Mouse (Mus musculus): Measurements from ENCODE around the gene Crmp1. TPM values are rescaled to one million over a fixed set of nuclear protein-coding genes. Genes with fewer than 3 reads are reported as not detected.

Gene Crmp1
- polyA plus RNA-seq, 1 experiment, result 194 TPM

DNA sequence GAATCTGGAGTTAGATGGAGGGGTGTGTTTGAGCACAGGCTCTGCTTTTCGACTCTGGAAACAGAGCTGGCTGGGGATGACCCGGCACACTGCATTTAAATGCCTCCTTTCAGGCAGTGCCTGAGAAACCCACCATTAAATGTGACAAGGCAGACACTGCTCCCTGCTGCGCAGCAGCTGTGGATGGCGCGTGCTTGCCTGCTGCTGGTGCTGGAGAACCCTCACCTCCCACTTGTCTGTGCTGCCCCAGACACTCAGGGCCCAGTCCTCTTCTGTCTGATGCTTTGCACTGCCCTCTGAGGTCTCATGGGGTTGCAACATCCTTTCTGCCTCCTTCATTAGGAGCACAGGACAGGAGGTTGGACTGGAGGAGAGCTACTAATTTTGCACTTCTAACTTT, 20.0 kb downstream of the Crmp1 start:
- Histone ChIP-seq H3K27ac (ENCODE audit: insufficient read depth, low read length) (no peak overlapping the region; the same call in 1 of the 2 replicates), H3K4me1 (ENCODE audit: control insufficient read depth, insufficient read depth, low read length) (peaks cover 28% of the 10 kb centered on the region)
- TF ChIP-seq POLR2A (IDR thresholded peaks at IDR 0.05; ENCODE audit: extremely low read depth, insufficient read depth, low read length) (no peak), CTCF (IDR thresholded peaks at IDR 0.05; ENCODE audit: extremely low read depth, insufficient read depth, low read length) (no peak)

DNA sequence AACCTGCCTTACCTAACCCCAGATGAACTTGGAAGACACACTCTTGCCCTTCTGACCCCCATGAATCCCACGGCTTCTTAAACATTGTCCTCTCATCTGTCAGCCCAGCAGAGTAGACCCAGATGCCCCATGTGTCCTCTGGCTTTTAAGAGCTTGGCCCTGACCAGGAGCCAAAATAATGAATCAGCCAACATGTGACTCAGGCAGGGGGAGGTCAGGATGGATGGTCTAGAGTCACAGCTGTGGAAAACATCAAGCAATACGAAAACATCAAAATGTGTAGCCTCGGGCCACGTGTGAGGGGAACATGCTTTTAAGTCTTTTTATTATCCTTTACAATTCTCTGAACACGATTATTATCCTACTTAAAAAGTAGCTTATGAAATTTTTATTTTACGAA, 22.1 kb downstream of the Crmp1 start:
- H3K4me3 ChIP-seq (ENCODE audit: insufficient read depth, low read length), result no peak overlapping the region
- TF ChIP-seq POLR2A (IDR thresholded peaks at IDR 0.05; ENCODE audit: extremely low read depth, insufficient read depth, low read length), result no peak
- TF ChIP-seq CTCF (IDR thresholded peaks at IDR 0.05; ENCODE audit: extremely low read depth, insufficient read depth, low read length), result no peak
- H3K4me1 ChIP-seq (ENCODE audit: control insufficient read depth, insufficient read depth, low read length), result peaks cover 21% of the 10 kb centered on the region
- no peak overlapping the region for H3K27ac ChIP-seq (ENCODE audit: insufficient read depth, low read length)

More for the DNA sequence above, 20.0 kb downstream of the Crmp1 start:
- no peak overlapping the region for H3K4me3 ChIP-seq (ENCODE audit: insufficient read depth, low read length)

DNA sequence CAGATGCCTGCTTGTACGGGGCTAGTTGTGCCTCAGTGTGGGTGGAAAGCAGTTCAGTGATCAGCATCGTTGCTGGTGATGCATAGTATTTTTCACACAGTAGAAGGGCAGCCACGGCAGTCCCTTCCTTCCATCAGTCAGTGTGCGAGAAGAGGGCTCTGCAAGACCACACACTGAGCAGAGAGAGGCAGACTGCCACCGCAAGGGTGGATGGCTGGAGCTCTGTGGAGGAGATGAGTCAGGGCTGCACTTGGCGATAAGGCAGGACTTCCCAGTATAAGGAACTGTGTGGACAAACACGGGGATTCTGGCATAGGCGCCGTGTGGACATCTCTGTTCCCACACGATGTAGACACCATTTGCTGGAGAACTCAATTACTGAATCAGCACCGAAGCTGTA, 39.3 kb downstream of the Crmp1 start:
- no peak for TF ChIP-seq CTCF (IDR thresholded peaks at IDR 0.05; ENCODE audit: extremely low read depth, insufficient read depth, low read length)
- no peak for TF ChIP-seq POLR2A (IDR thresholded peaks at IDR 0.05; ENCODE audit: extremely low read depth, insufficient read depth, low read length)
- Histone ChIP-seq H3K4me1 (ENCODE audit: control insufficient read depth, insufficient read depth, low read length) (peaks cover 2% of the 10 kb centered on the region; the same call in 1 of the 2 replicates), H3K4me3 (ENCODE audit: insufficient read depth, low read length) (no peak overlapping the region), H3K27ac (ENCODE audit: insufficient read depth, low read length) (no peak overlapping the region)

DNA sequence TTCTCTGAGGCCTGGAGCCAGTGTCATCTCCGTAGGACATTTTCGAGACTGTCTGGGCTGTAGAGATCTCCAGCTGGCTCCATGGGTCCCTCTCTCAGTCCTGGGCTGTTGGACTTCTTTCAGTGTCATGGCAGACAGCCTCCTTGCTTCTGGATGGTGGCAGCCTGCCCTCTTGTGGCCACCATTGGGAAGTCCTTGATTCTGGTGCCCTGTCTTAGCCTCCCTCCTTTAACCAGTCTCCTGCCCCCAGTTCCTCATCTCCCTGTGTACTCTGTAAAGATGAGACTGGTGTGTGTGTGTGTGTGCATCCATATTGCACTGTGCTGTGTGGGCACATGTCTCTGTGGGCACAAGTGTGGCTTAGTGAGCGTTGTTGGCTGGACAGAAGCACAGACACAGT, 46.6 kb downstream of the Crmp1 start:
- TF ChIP-seq CTCF (IDR thresholded peaks at IDR 0.05; ENCODE audit: extremely low read depth, insufficient read depth, low read length), result peak; percentile 79
- TF ChIP-seq POLR2A (IDR thresholded peaks at IDR 0.05; ENCODE audit: extremely low read depth, insufficient read depth, low read length), result no peak
- H3K27ac ChIP-seq (ENCODE audit: insufficient read depth, low read length), result no peak overlapping the region
- H3K4me1 ChIP-seq (ENCODE audit: control insufficient read depth, insufficient read depth, low read length), result no peaks in the 10 kb centered on the region
- no peak overlapping the region for H3K4me3 ChIP-seq (ENCODE audit: insufficient read depth, low read length)

DNA sequence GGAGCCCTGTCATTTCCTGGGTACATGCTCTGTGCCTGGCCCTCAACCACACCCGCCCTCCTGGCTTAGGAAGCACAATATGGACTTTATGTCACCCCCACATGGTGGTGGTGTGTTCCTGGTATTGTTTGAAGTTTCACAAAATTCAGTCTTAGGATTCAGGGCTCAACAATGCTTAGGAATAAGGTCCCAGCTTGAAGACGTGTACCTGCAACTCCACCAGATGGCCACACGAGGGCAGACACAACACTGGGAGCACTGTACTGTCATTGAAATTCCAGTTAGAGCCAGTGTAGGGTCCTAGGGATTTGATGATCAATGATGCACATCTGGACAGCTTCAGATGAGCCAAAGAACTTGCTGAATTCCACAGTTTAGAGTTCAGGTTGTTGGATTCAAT, 47.5 kb downstream of the Crmp1 start:
- no peak for TF ChIP-seq POLR2A (IDR thresholded peaks at IDR 0.05; ENCODE audit: extremely low read depth, insufficient read depth, low read length)
- peak; percentile 88 for TF ChIP-seq CTCF (IDR thresholded peaks at IDR 0.05; ENCODE audit: extremely low read depth, insufficient read depth, low read length)
- Histone ChIP-seq H3K27ac (ENCODE audit: insufficient read depth, low read length) (no peak overlapping the region), H3K4me3 (ENCODE audit: insufficient read depth, low read length) (no peak overlapping the region), H3K4me1 (ENCODE audit: control insufficient read depth, insufficient read depth, low read length) (no peaks in the 10 kb centered on the region)

DNA sequence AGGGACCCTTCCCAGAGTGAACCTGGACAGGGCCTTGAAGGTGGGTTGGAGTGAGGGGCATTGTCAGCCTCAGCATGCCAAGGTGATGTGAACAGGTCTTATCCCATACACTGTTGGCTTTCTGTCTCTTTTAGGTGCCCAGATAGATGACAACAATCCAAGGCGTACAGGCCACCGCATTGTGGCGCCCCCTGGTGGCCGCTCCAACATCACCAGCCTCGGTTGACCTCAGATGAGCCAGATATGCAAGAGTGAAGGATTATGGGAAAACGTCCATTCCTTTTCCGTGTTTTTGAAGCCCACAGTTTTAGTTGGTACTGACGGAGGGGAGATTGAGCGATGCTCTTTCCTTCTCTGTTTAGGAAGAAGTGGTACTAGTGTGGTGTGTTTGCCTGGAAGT, 49.2 kb downstream of the Crmp1 start:
- TF ChIP-seq POLR2A (IDR thresholded peaks at IDR 0.05; ENCODE audit: extremely low read depth, insufficient read depth, low read length), result no peak
- peak; percentile 58 for TF ChIP-seq CTCF (IDR thresholded peaks at IDR 0.05; ENCODE audit: extremely low read depth, insufficient read depth, low read length)
- no peak overlapping the region for H3K4me3 ChIP-seq (ENCODE audit: insufficient read depth, low read length)
- no peaks in the 10 kb centered on the region for H3K4me1 ChIP-seq (ENCODE audit: control insufficient read depth, insufficient read depth, low read length)
- no peak overlapping the region for H3K27ac ChIP-seq (ENCODE audit: insufficient read depth, low read length)

DNA sequence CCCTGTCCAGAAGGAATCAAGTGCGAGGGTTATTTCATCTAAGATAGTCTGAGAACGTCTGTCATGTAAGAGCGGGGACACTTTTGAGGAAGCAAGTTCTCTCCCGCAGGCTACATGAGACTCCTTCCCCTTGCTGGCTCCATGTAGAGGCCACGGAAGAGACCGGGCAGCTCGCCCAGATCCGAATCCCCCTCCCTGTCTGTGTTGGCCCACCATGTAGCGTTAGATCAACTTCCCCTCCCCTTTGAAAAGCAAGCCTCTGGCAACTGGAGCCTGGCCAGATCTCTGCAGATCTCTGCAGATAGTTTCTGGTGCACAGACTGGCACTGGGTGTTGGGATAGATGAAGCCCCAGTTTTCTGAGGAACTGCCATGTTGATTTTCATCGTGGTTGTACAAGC, 55.0 kb downstream of the Crmp1 start:
- Histone ChIP-seq H3K4me1 (ENCODE audit: control insufficient read depth, insufficient read depth, low read length) (no peaks in the 10 kb centered on the region), H3K4me3 (ENCODE audit: insufficient read depth, low read length) (no peak overlapping the region), H3K27ac (ENCODE audit: insufficient read depth, low read length) (no peak overlapping the region)
- no peak for TF ChIP-seq POLR2A (IDR thresholded peaks at IDR 0.05; ENCODE audit: extremely low read depth, insufficient read depth, low read length)
- TF ChIP-seq CTCF (IDR thresholded peaks at IDR 0.05; ENCODE audit: extremely low read depth, insufficient read depth, low read length), result no peak

DNA sequence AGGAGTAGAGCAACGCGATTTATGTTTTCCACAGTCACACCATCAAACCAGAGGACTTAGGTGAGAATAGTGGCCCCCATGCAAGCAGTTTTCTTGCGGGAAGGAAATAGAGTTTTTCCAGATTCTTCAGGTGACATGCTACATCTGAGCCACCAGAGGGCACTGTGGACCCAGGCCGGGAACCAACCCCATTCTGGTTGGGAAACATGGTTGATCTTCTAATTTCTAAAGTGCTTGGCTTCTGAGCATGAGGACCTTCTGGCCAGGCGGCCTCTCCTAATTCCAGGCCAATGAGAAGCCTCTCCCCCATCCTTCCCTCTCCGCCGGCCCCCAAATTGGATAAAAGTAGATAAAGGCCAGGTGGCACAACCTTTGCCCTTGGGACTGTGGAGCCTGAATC, 56.6 kb downstream of the Crmp1 start:
- H3K4me3 ChIP-seq (ENCODE audit: insufficient read depth, low read length), result no peak overlapping the region
- no peak overlapping the region for H3K27ac ChIP-seq (ENCODE audit: insufficient read depth, low read length)
- TF ChIP-seq POLR2A (IDR thresholded peaks at IDR 0.05; ENCODE audit: extremely low read depth, insufficient read depth, low read length) (no peak), CTCF (IDR thresholded peaks at IDR 0.05; ENCODE audit: extremely low read depth, insufficient read depth, low read length) (peak; percentile 94)
- no peaks in the 10 kb centered on the region for H3K4me1 ChIP-seq (ENCODE audit: control insufficient read depth, insufficient read depth, low read length)

DNA sequence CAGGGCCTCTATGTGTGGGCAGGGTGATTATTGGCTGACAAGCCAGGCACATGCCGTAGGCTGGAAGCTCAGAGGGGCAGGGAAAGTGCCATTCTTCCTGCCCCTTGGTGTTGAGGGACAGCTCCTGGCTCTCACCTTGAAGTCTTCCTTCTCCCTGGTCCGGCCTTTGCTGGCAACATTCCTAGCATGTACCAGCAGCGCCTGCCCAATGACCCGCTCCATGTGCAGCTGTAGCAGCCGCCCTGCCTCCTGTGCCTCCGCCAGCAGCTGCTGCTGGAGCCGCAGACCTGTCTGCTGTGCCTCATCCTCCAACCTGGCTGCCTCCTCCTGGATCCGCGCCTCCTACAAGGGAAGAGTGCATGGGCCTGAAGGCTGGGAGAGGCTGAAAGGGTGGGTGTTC, 68.3 kb downstream of the Crmp1 start:
- H3K27ac ChIP-seq (ENCODE audit: insufficient read depth, low read length), result no peak overlapping the region
- no peaks in the 10 kb centered on the region for H3K4me1 ChIP-seq (ENCODE audit: control insufficient read depth, insufficient read depth, low read length)
- no peak for TF ChIP-seq POLR2A (IDR thresholded peaks at IDR 0.05; ENCODE audit: extremely low read depth, insufficient read depth, low read length)
- TF ChIP-seq CTCF (IDR thresholded peaks at IDR 0.05; ENCODE audit: extremely low read depth, insufficient read depth, low read length), result no peak
- no peak overlapping the region for H3K4me3 ChIP-seq (ENCODE audit: insufficient read depth, low read length)

DNA sequence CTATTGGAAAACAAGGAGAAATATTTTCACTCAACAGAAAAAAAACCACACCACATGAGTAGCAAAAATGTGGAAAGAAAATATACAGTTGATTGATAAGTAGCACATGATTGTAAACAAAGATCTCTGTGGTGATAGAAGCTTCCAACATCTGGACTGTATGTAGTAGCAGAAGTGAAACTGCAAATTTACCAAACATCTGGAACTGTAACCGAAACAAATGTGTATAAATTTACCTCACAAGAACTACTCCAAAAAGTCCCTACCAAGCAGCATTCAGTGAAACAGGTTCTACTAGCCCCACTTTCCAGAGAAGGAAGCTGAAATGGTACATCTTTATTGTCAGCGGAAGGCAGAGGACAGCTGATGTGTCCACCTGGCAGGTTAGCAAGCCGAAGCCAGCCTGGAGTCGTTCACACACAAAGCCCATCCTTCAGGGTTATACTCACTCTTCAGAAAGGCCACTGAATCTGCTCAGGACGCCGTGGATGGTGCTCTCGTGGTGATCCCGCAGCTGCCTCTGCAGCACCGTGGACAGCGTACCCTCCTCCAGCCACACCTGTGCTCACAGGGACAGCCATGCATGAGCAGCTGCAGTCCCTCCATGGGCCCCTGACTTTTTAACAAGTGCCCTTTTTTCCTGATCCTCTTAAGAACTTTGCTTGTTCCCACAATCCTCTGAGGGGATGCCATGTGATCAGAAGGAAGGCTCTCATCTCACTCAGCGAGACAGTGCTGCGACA, 71.4 kb downstream of the Crmp1 start:
- TF ChIP-seq POLR2A (IDR thresholded peaks at IDR 0.05; ENCODE audit: extremely low read depth, insufficient read depth, low read length) (no peak), CTCF (IDR thresholded peaks at IDR 0.05; ENCODE audit: extremely low read depth, insufficient read depth, low read length) (no peak)
- no peaks in the 10 kb centered on the region for H3K4me1 ChIP-seq (ENCODE audit: control insufficient read depth, insufficient read depth, low read length)

More for the DNA sequence above, 71.4 kb downstream of the Crmp1 start:
- H3K4me3 ChIP-seq (ENCODE audit: insufficient read depth, low read length), result no peak overlapping the region
- no peak overlapping the region for H3K27ac ChIP-seq (ENCODE audit: insufficient read depth, low read length)
